Mouse (Mus musculus) lung, embryonic 16.5 days (tissue): ENCODE results near the gene Tgoln1. TPM values are rescaled to one million over a fixed set of nuclear protein-coding genes. Genes with fewer than 3 reads are reported as not detected.

Experiments
- ATAC-seq: fragments of 200-750 bp; cut with Nextera tagmentation; 2 replicates; pipeline ENCODE4 v1.8.0; 2017; ENCODE audit warnings: low read depth, mild to moderate bottlenecking, moderate library complexity
- H3K27ac ChIP-seq: fragments of 300-500 bp; sonication (generic); 2 replicates; pipeline ENCODE4 v1.5.1; 2014; ENCODE audit warnings: mild to moderate bottlenecking, control low read depth, low read length
- H3K27me3 ChIP-seq: fragments of 300-500 bp; sonication (generic); 2 replicates; pipeline ENCODE4 v1.6.1; 2014; ENCODE audit warnings: low read depth, low read length, mixed read lengths; ENCODE audit not compliant: control insufficient read depth, insufficient read depth
- H3K36me3 ChIP-seq: fragments of 300-500 bp; sonication (generic); 2 replicates; pipeline ENCODE4 v1.6.1; 2014; ENCODE audit warnings: low read length; ENCODE audit not compliant: control insufficient read depth, insufficient read depth
- H3K4me1 ChIP-seq: fragments of 300-500 bp; sonication (generic); replicated peaks from 2 replicates; pipeline ENCODE4 v1.6.1; 2014; ENCODE audit warnings: low read length, mixed read lengths; ENCODE audit not compliant: control insufficient read depth, insufficient read depth
- H3K4me2 ChIP-seq: fragments of 300-500 bp; sonication (generic); 2 replicates; pipeline ENCODE4 v1.6.1; 2014; ENCODE audit warnings: low read depth, low read length, control low read depth
- H3K4me3 ChIP-seq: fragments of 300-500 bp; sonication (generic); 2 replicates; pipeline ENCODE4 v1.5.1; 2014; ENCODE audit warnings: mild to moderate bottlenecking, low read length, control low read depth
- H3K9ac ChIP-seq: fragments of 300-500 bp; sonication (generic); 2 replicates; pipeline ENCODE4 v1.6.1; 2014; ENCODE audit warnings: low read length, control low read depth
- H3K9me3 ChIP-seq: fragments of 300-500 bp; sonication (generic); 2 replicates; pipeline ENCODE4 v1.6.1; 2016; ENCODE audit warnings: low read length; ENCODE audit not compliant: control insufficient read depth
- WGBS: fragments of 180-500 bp; shearing (Covaris S2); extraction: QIAGEN DNeasy Blood & Tissue Kit; methylation state at CpG from one replicate; pipeline ENCODE4 v1.1.7; 2014; 5-methylcytosine and 5-hydroxymethylcytosine counted together
- polyA plus RNA-seq: library from polyadenylated mRNA; unstranded; fragments of >200 nt; fragmentation: Nextera tagmentation; extraction: Ambion mirVana; gene quantifications from 2 replicates; pipeline ENCODE4 v1.2.1, GENCODE M21; 2015

Tgoln1 gene
- polyA plus RNA-seq, 1 experiment from 2014 or later: 45.6 TPM

DNA sequence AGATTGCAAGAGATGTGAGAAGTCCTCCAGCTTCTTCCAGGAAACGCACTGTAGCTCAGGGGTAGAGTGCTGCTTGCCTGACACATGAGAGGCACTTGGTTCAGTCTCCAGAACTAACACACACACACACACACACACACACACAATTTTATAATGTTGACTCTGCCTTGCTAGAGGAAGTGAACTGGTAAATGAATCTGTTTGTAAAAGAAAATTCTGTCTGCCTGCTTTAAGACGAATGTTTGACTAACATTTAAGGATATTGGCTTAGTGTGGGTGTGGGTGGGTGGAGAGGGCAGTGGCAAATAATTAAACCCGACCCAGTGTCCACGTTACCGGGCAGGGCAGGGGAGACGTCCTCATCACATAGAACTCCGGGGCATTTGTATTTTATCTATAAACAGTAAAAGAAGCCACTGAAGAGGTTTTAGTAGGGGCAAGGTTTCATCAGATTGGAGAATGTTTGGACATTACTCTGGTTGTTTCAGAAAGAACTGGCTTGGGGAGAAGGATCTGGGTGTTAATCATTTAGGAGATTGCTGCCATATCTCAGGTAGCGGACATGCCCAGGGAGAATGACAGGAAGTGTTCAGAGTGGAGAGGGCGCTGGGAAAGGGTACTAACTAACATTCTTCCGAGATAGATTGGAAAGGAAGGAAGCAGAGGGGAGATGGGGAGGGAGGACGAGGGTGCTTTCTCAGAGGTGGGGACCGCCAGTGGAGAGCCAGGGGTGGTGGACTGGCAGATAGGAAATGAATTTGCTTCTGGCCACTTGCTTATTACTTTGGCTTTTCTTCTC, 3.1 kb upstream of the Tgoln1 start:
- H3K9ac ChIP-seq: no peak overlapping the region; the same call in 1 of the 2 replicates
- H3K36me3 ChIP-seq: no peaks in the 10 kb centered on the region
- no peaks in the 10 kb centered on the region for H3K27me3 ChIP-seq
- H3K4me2 ChIP-seq: peak overlapping the region; percentile 27
- H3K4me3 ChIP-seq: no peak overlapping the region
- H3K9me3 ChIP-seq: no peaks in the 10 kb centered on the region
- 23% methylated on average over 12 of the region's 12 CpGs for WGBS
- peak overlapping the region; percentile 85 for H3K27ac ChIP-seq
- ATAC-seq: peak; percentile 65
- H3K4me1 ChIP-seq: peaks cover 24% of the 10 kb centered on the region

DNA sequence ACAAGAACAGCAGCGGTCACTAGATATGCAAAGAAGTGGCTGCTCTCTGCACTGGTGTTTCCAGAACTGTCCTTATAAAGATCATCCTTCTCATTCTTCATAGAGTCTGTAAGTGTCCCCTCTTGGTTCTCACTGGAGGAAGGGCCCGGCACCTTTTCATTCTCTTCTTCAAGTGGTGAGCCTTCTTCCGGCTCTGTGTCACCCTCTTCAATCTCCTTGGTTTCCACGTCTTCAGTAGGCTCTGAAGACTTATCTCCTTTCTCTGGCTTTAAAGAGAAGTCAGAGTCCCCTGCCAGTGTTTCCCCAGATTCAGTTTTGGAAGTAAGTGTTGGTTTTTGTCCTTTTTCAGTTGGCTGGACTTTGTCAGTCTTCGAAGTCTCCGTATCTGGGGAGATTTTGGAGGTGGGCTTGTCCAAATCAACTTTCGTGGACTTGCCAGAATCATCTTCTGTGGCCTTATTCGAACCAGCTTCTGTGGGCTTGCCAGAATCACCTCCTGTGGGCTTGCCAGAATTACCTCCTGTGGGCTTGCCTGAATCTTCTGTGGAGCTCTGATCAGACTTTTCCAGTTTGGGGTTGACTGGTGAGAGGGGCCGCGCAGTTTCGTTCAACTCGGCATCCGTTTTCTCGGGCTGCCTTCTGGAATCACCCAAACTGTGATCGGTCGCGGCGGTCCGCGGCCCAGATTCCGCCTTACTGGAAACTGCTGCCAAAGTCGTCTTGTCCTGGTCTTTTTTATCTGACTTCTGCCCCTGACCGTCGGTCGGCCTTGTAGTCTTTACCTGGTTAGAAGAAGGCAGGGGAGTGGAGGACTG, 1.0 kb downstream of the Tgoln1 start:
- Histone ChIP-seq H3K27me3 (no peaks in the 10 kb centered on the region), H3K4me1 (peaks cover 31% of the 10 kb centered on the region), H3K4me3 (peak overlapping the region; percentile 76), H3K9me3 (no peaks in the 10 kb centered on the region), H3K27ac (no peak overlapping the region), H3K36me3 (peaks cover 15% of the 10 kb centered on the region), H3K4me2 (peak overlapping the region; percentile 83), H3K9ac (peak overlapping the region; percentile 71)
- no peak for ATAC-seq
- 20% methylated on average over 25 of the region's 25 CpGs for WGBS

DNA sequence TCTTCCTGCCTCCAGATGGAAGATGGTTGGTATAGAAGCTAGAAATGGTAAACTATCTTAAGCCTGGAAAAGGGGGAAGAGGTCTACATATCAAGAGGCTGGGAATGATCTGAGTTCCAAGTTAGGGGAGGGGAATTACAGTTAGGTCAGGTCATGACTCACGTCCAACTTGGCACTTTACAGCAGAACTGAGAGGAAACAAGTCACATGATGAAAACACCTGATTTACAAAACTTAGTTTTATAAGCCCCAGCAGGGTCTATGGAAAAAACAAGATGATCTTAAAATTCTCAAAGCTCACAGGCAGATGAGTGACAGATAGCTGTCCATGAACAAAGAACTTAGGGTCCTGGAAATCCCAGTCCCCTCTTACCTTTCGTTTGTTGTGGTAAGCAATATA, 1.6 kb downstream of the Tgoln1 start:
- Histone ChIP-seq H3K36me3 (peaks cover 18% of the 10 kb centered on the region), H3K4me3 (peak overlapping the region; percentile 76), H3K27ac (no peak overlapping the region), H3K4me2 (peak overlapping the region; percentile 83), H3K9me3 (no peaks in the 10 kb centered on the region), H3K4me1 (peaks cover 31% of the 10 kb centered on the region), H3K27me3 (no peaks in the 10 kb centered on the region), H3K9ac (peak overlapping the region; percentile 71)
- 47% methylated on average over 2 of the region's 2 CpGs for WGBS
- ATAC-seq: no peak

DNA sequence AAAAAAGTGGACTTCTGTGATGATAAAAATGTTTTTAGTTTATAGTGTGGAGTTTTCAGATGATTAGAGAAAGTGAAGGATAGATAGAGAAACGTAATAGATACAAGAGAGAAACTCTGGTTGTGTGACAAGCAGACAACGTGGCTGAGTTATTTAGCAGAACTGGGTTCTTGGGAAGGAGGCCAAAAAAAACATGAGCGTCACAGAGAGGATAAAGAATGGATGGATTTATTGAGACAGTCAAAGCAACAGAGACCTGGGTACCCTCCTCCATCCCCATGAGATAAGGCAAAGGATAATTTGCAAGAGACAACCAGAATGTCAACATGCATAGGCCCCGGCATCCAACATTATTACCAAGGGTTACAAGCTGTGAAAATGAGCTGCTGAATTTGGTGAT, 6.5 kb downstream of the Tgoln1 start:
- 60% methylated on average over 4 of the region's 4 CpGs for WGBS
- no peak overlapping the region for H3K4me3 ChIP-seq
- peaks cover 12% of the 10 kb centered on the region for H3K4me1 ChIP-seq
- H3K36me3 ChIP-seq: peaks cover 41% of the 10 kb centered on the region
- H3K27me3 ChIP-seq: no peaks in the 10 kb centered on the region
- H3K9me3 ChIP-seq: no peaks in the 10 kb centered on the region
- H3K9ac ChIP-seq: no peak overlapping the region
- no peak for ATAC-seq
- H3K27ac ChIP-seq: no peak overlapping the region
- no peak overlapping the region for H3K4me2 ChIP-seq

DNA sequence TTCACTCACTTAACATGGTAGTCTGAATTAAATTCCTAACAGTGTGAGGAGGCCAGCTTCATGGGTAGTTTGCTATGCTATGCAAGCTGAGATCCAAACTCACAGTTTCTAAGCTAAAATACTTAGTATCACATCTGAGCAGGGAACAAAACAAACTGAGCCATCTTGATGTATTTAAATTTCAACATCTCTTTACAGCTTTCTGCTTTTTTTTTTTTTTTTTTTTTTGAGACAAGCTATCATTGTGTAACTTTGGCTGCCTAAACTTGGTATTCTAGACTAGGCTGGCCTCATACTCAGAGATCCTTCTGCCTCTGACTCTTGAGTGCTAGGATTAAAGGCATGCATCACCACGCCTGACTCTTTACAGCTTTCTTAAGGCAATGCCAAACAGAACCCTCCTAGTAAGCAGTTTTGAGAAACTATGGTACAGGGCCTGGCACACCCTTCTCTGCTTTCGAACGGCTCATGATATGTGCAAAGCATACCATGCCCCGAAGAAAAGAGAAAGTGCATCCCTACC, 8.1 kb downstream of the Tgoln1 start:
- Histone ChIP-seq H3K36me3 (peaks cover 44% of the 10 kb centered on the region), H3K4me1 (no peaks in the 10 kb centered on the region), H3K9me3 (no peaks in the 10 kb centered on the region), H3K9ac (no peak overlapping the region), H3K27ac (no peak overlapping the region), H3K4me3 (no peak overlapping the region), H3K27me3 (no peaks in the 10 kb centered on the region), H3K4me2 (no peak overlapping the region)
- no peak for ATAC-seq
- WGBS: 83% methylated on average over 4 of the region's 4 CpGs

DNA sequence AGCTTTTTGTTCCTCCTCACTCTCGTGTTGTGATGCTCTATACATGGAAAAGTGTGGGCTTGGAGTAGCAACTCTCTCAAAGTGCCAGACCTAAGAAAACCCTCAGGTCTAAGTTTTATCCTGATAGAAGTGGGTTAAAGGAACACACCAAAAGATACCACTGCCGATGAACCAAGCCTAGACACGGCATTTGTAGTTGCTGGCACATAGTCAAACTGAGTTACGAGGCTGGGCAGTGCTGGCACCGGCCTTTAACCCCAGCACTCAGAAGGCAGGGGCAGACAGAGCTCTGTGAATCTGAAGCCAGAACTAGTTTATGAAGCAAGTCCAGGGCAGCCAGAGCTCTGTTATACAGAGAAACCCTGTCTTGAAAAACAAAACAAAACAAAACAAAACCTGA, 9.1 kb downstream of the Tgoln1 start:
- H3K27ac ChIP-seq: no peak overlapping the region
- no peak overlapping the region for H3K4me3 ChIP-seq
- no peaks in the 10 kb centered on the region for H3K27me3 ChIP-seq
- no peak overlapping the region for H3K4me2 ChIP-seq
- no peaks in the 10 kb centered on the region for H3K9me3 ChIP-seq
- no peaks in the 10 kb centered on the region for H3K4me1 ChIP-seq
- no peak for ATAC-seq
- peaks cover 42% of the 10 kb centered on the region for H3K36me3 ChIP-seq
- whole genome bisulfite sequencing: 88% methylated on average over 5 of the region's 5 CpGs
- no peak overlapping the region for H3K9ac ChIP-seq

DNA sequence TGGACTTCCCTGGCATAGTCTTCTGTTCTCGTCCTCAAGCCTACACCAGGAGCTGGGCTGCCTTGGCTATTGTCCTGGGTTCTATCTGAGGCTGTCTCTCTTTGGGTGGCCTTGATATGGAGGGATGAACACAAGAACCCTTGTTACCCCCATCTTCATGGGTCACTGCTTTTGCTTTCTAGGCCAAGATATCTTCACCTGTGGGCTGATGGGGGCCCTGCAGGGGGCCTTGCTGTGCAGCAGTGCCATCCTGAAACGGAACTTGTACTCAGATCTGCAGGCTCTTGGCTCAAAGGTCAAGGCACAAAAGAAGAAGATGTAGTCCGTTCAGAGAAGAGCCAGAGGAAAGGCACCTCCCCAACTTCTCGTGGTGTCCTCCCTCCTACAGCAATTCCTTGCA, 9.7 kb downstream of the Tgoln1 start:
- no peaks in the 10 kb centered on the region for H3K27me3 ChIP-seq
- no peak overlapping the region for H3K9ac ChIP-seq
- H3K9me3 ChIP-seq: no peaks in the 10 kb centered on the region
- no peak overlapping the region for H3K4me3 ChIP-seq
- 89% methylated on average over 4 of the region's 4 CpGs for WGBS
- peaks cover 41% of the 10 kb centered on the region for H3K36me3 ChIP-seq
- H3K27ac ChIP-seq: no peak overlapping the region
- H3K4me2 ChIP-seq: no peak overlapping the region
- no peak for ATAC-seq
- no peaks in the 10 kb centered on the region for H3K4me1 ChIP-seq

DNA sequence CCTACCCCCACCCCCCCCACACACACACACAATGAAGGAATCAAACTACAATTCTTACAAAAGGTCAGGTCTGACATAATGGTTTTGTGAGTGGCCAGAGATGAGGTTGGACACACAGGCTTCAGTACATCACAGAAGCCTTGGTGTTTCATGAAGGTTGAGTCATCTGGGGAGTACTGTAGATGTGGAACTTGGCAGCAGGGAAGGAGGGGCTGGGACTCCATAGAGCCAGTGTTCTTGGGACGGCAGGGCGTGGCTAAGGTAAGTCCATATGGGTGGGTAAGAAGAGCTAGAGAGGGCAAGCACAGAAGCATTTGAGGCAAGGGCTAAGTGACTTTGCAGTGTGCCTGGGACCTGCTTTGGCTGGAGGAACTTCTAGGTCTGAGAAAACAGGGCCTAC, 12.7 kb downstream of the Tgoln1 start:
- no peak overlapping the region for H3K4me3 ChIP-seq
- H3K4me2 ChIP-seq: no peak overlapping the region
- 76% methylated on average over 2 of the region's 2 CpGs for WGBS
- H3K27ac ChIP-seq: no peak overlapping the region
- peaks cover 4% of the 10 kb centered on the region for H3K4me1 ChIP-seq
- no peaks in the 10 kb centered on the region for H3K9me3 ChIP-seq
- H3K27me3 ChIP-seq: no peaks in the 10 kb centered on the region
- no peak for ATAC-seq
- no peak overlapping the region for H3K9ac ChIP-seq
- H3K36me3 ChIP-seq: peaks cover 25% of the 10 kb centered on the region

DNA sequence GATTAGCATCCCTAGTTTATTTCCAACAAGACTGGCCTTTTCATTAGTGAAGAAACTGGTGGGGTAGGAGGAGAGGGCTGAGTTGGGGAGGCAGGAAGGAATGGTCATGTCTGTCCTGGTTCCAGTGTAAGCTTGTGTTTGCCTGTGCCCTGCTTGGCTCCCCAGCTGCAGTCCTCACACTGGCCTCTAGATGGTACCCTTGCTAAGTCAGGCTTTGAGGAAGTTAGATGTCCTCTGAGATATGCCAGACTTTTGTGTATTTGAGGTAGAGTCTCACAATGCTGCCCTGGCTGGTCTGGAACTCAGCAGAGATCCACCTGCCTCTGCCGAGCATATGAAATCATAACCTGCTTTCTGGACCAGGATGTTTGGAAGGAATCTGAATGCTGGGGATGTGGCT, 15.1 kb downstream of the Tgoln1 start:
- Histone ChIP-seq H3K36me3 (peaks cover 12% of the 10 kb centered on the region), H3K4me2 (no peak overlapping the region), H3K27ac (no peak overlapping the region), H3K4me3 (no peak overlapping the region), H3K9ac (no peak overlapping the region), H3K27me3 (no peaks in the 10 kb centered on the region), H3K9me3 (no peaks in the 10 kb centered on the region), H3K4me1 (peaks cover 17% of the 10 kb centered on the region)
- WGBS: 45% methylated on average over 1 of the region's 1 CpGs
- ATAC-seq: no peak
